Mouse (Mus musculus): Measurements from ENCODE around the gene Xrcc5. TPM values are rescaled to one million over a fixed set of nuclear protein-coding genes. Genes with fewer than 3 reads are reported as not detected.

The Xrcc5 gene
- total and polyA plus RNA-seq, 3 experiments, result 53.4 to 83.5 (median 60.3) TPM

- Histone ChIP-seq H3K79me2 (replicated peaks; ENCODE audit: control insufficient read depth, extremely low read depth, insufficient read depth, poor library complexity, severe bottlenecking) (no peaks in the 10 kb centered on the region), H3K4me3 (replicated peaks in 1 of 3; ENCODE audit: low read depth in 2 of 3, low read length in 2 of 3, poor library complexity in 1 of 3) (no peak overlapping the region), H3K4me1 (ENCODE audit: control insufficient read depth in 1 of 2, insufficient read depth in 2 of 2) (no peaks in the 10 kb centered on the region), H3K9ac (ENCODE audit: insufficient read depth, low read depth) (no peak overlapping the region), H3K27ac (ENCODE audit: insufficient read depth, low read depth) (no peak overlapping the region), H3K27me3 (replicated peaks) (peaks cover 2% of the 10 kb centered on the region), H3K36me3 (replicated peaks in 1 of 2; ENCODE audit: control insufficient read depth in 1 of 2, insufficient read depth in 1 of 2, low read length in 1 of 2) (no peaks in the 10 kb centered on the region), H3K4me2 (ENCODE audit: insufficient read depth, low read depth, poor library complexity, severe bottlenecking) (no peak overlapping the region), H3K9me3 (replicated peaks; ENCODE audit: low read length) (no peaks in the 10 kb centered on the region)
- dilution Hi-C loops (cut with MboI; ENCODE audit: extremely low pct_ligation_motif_present, extremely low pct_unique_long_range_greater_than_20kb, low sequenced_read_pairs), result no loop called here
- in situ Hi-C loops (cut with MboI; ENCODE audit: low pct_ligation_motif_present, low pct_unique_long_range_greater_than_20kb, low sequenced_read_pairs), result no loop called here
- TF ChIP-seq TBP (conservative IDR thresholded peaks at IDR 0.05; ENCODE audit: low read depth, low read length), result no peak
- TF ChIP-seq ZC3H11A (IDR thresholded peaks at IDR 0.05; ENCODE audit: low read depth, low read length), result no peak
- DNase-seq (ENCODE audit: extremely low read depth), result no peak
Observed at GRCm38 (mm10) chr1:72291925-72292324, 15.3 kb upstream of the Xrcc5 start.

- H3K4me3 ChIP-seq (replicated peaks in 1 of 3; ENCODE audit: low read depth in 2 of 3, low read length in 2 of 3, poor library complexity in 1 of 3), result no peak overlapping the region
- DNase-seq (ENCODE audit: extremely low read depth), result no peak
Observed at GRCm38 (mm10) chr1:72293869-72294663, 13.2 kb upstream of the Xrcc5 start.

GRCm38 (mm10) chr1:72295746-72296145 lies 11.5 kb upstream of the Xrcc5 start:
- Histone ChIP-seq H3K4me1 (ENCODE audit: control insufficient read depth in 1 of 2, insufficient read depth in 2 of 2) (no peaks in the 10 kb centered on the region), H3K36me3 (replicated peaks in 1 of 2; ENCODE audit: control insufficient read depth in 1 of 2, insufficient read depth in 1 of 2, low read length in 1 of 2) (no peaks in the 10 kb centered on the region), H3K9me3 (replicated peaks; ENCODE audit: low read length) (no peaks in the 10 kb centered on the region), H3K27ac (ENCODE audit: insufficient read depth, low read depth) (no peak overlapping the region), H3K9ac (ENCODE audit: insufficient read depth, low read depth) (no peak overlapping the region), H3K4me3 (replicated peaks in 1 of 3; ENCODE audit: low read depth in 2 of 3, low read length in 2 of 3, poor library complexity in 1 of 3) (no peak overlapping the region), H3K79me2 (replicated peaks; ENCODE audit: control insufficient read depth, extremely low read depth, insufficient read depth, poor library complexity, severe bottlenecking) (no peaks in the 10 kb centered on the region), H3K27me3 (replicated peaks) (no peaks in the 10 kb centered on the region), H3K4me2 (ENCODE audit: insufficient read depth, low read depth, poor library complexity, severe bottlenecking) (no peak overlapping the region)
- TF ChIP-seq CHD1 (IDR thresholded peaks at IDR 0.05; ENCODE audit: low read depth, low read length) (no peak), EP300 (IDR thresholded peaks at IDR 0.05; ENCODE audit: low read length) (no peak), NRF1 (IDR thresholded peaks at IDR 0.05; ENCODE audit: low read depth, low read length) (no peak), USF2 (conservative IDR thresholded peaks at IDR 0.05; ENCODE audit: low read depth, low read length) (no peak), ZMIZ1 (IDR thresholded peaks at IDR 0.05; ENCODE audit: low read depth, low read length) (no peak)
- dilution Hi-C loops (cut with MboI; ENCODE audit: extremely low pct_ligation_motif_present, extremely low pct_unique_long_range_greater_than_20kb, low sequenced_read_pairs) (no loop called here), in situ Hi-C loops (cut with MboI; ENCODE audit: low pct_ligation_motif_present, low pct_unique_long_range_greater_than_20kb, low sequenced_read_pairs) (no loop called here)
- DNase-seq (ENCODE audit: extremely low read depth), result no peak

More at GRCm38 (mm10) chr1:72293869-72294663, 13.2 kb upstream of the Xrcc5 start:
- in situ Hi-C loops (cut with MboI; ENCODE audit: low pct_ligation_motif_present, low pct_unique_long_range_greater_than_20kb, low sequenced_read_pairs), result no loop called here
- H3K36me3 ChIP-seq (replicated peaks in 1 of 2; ENCODE audit: control insufficient read depth in 1 of 2, insufficient read depth in 1 of 2, low read length in 1 of 2), result no peaks in the 10 kb centered on the region
- no peak overlapping the region for H3K4me2 ChIP-seq (ENCODE audit: insufficient read depth, low read depth, poor library complexity, severe bottlenecking)
- H3K27ac ChIP-seq (ENCODE audit: insufficient read depth, low read depth), result no peak overlapping the region
- H3K4me1 ChIP-seq (ENCODE audit: control insufficient read depth in 1 of 2, insufficient read depth in 2 of 2), result no peaks in the 10 kb centered on the region
- H3K9ac ChIP-seq (ENCODE audit: insufficient read depth, low read depth), result no peak overlapping the region
- no peaks in the 10 kb centered on the region for H3K9me3 ChIP-seq (replicated peaks; ENCODE audit: low read length)
- no peaks in the 10 kb centered on the region for H3K79me2 ChIP-seq (replicated peaks; ENCODE audit: control insufficient read depth, extremely low read depth, insufficient read depth, poor library complexity, severe bottlenecking)
- dilution Hi-C loops (cut with MboI; ENCODE audit: extremely low pct_ligation_motif_present, extremely low pct_unique_long_range_greater_than_20kb, low sequenced_read_pairs), result no loop called here
- no peak for TF ChIP-seq ZC3H11A (IDR thresholded peaks at IDR 0.05; ENCODE audit: low read depth, low read length)
- no peaks in the 10 kb centered on the region for H3K27me3 ChIP-seq (replicated peaks)
